Mouse (Mus musculus): Measurements from ENCODE around the gene Ostm1. TPM values are rescaled to one million over a fixed set of nuclear protein-coding genes. Genes with fewer than 3 reads are reported as not detected.

Gene Ostm1
- polyA plus RNA-seq, 1 experiment: 22.5 TPM

DNA sequence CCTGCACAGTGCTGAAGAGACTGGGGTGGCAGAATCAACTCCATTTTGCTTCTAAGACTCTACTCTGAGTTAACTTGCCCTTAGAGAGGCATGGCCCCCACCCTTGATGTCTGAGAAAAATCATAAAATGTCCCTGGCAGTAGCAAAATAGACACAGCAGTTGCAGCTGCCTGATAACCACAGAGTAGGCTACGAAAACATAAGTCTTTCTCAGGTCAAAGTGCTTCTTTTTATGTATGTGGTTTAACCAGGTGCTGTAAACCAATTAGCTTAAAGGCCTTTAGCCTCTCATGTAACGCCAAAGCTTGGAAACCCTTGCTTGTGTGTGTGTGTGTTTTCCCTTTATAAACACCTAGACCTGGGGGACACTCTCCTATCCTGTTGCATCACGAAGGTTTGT, 89.2 kb downstream of the Ostm1 start:
- no peaks in the 10 kb centered on the region for H3K4me1 ChIP-seq (ENCODE audit: control insufficient read depth, insufficient read depth, low read length)
- TF ChIP-seq CTCF (IDR thresholded peaks at IDR 0.05; ENCODE audit: borderline replicate concordance, insufficient read depth, low read length) (no peak), POLR2A (IDR thresholded peaks at IDR 0.05; ENCODE audit: low read depth, low read length) (no peak)
- H3K27ac ChIP-seq (ENCODE audit: insufficient read depth, low read length): no peak overlapping the region
- no peak overlapping the region for H3K4me3 ChIP-seq (ENCODE audit: insufficient read depth, low read length)

- Histone ChIP-seq H3K4me1 (ENCODE audit: control insufficient read depth, insufficient read depth, low read length) (no peaks in the 10 kb centered on the region; the same call in 1 of the 2 replicates), H3K4me3 (ENCODE audit: insufficient read depth, low read length) (no peak overlapping the region), H3K27ac (ENCODE audit: insufficient read depth, low read length) (no peak overlapping the region)
- no peak for TF ChIP-seq POLR2A (IDR thresholded peaks at IDR 0.05; ENCODE audit: low read depth, low read length)
- TF ChIP-seq CTCF (IDR thresholded peaks at IDR 0.05; ENCODE audit: borderline replicate concordance, insufficient read depth, low read length): no peak
These were observed 91.9 kb downstream of the Ostm1 start for GRCm38 (mm10) chr10:42675571-42675970.

DNA sequence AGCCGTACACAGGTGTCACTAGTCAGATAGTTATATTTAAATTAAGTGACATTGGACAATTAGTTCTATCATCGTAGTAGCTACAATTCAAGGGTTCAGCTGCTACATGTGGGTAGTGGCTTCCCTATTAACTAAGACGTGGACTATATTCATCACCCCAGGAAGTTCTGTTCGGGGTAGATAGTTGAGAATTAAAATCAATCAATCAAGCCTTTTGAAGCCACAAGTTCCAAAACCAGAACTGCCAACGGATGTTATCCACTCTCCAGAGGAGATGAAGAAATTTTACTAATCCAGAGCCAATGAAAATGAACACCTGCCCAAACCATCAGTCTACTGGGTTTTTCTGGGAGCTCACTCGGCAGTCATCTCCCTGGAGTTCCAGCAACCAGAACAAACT, 94.7 kb downstream of the Ostm1 start:
- Histone ChIP-seq H3K4me3 (ENCODE audit: insufficient read depth, low read length) (no peak overlapping the region), H3K4me1 (ENCODE audit: control insufficient read depth, insufficient read depth, low read length) (no peaks in the 10 kb centered on the region; the same call in 1 of the 2 replicates), H3K27ac (ENCODE audit: insufficient read depth, low read length) (no peak overlapping the region)
- TF ChIP-seq POLR2A (IDR thresholded peaks at IDR 0.05; ENCODE audit: low read depth, low read length) (no peak), CTCF (IDR thresholded peaks at IDR 0.05; ENCODE audit: borderline replicate concordance, insufficient read depth, low read length) (no peak)

DNA sequence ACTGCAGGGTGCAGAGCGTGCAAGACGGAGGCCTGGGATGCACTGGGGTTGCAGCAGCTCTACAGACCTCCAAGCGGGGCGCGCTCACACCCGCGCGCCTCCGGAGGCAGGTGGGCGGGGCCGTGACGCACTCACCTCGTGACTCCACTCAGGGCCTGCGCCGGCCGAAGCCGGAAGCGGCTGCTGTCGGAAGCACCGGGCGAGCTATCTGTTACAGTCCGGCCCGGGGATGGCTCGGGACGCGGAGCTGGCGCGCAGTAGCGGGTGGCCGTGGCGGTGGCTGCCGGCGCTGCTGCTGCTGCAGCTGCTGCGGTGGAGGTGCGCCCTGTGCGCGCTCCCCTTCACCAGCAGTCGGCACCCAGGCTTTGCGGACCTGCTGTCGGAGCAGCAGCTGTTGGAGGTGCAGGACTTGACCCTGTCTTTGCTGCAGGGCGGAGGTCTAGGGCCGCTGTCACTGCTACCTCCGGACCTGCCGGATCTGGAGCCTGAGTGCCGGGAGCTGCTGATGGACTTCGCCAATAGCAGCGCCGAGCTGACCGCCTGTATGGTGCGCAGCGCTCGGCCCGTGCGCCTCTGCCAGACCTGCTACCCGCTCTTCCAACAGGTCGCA, 95.2 kb downstream of the Ostm1 start:
- H3K4me1 ChIP-seq (ENCODE audit: control insufficient read depth, insufficient read depth, low read length): no peaks in the 10 kb centered on the region; the same call in 1 of the 2 replicates
- no peak overlapping the region for H3K27ac ChIP-seq (ENCODE audit: insufficient read depth, low read length)
- peak overlapping the region; percentile 77 for H3K4me3 ChIP-seq (ENCODE audit: insufficient read depth, low read length)
- no peak for TF ChIP-seq CTCF (IDR thresholded peaks at IDR 0.05; ENCODE audit: borderline replicate concordance, insufficient read depth, low read length)
- peak; percentile 79 for TF ChIP-seq POLR2A (IDR thresholded peaks at IDR 0.05; ENCODE audit: low read depth, low read length)

- Histone ChIP-seq H3K4me3 (ENCODE audit: insufficient read depth, low read length) (peak overlapping the region; percentile 77), H3K27ac (ENCODE audit: insufficient read depth, low read length) (no peak overlapping the region), H3K4me1 (ENCODE audit: control insufficient read depth, insufficient read depth, low read length) (no peaks in the 10 kb centered on the region; the same call in 1 of the 2 replicates)
- no peak for TF ChIP-seq POLR2A (IDR thresholded peaks at IDR 0.05; ENCODE audit: low read depth, low read length)
These were observed 96.0 kb downstream of the Ostm1 start for GRCm38 (mm10) chr10:42679586-42679985.

GRCm38 (mm10) chr10:42680582-42681001, 97.0 kb downstream of the Ostm1 start:
- no peaks in the 10 kb centered on the region; the same call in 1 of the 2 replicates for H3K4me1 ChIP-seq (ENCODE audit: control insufficient read depth, insufficient read depth, low read length)
- H3K27ac ChIP-seq (ENCODE audit: insufficient read depth, low read length): no peak overlapping the region
- no peak for TF ChIP-seq CTCF (IDR thresholded peaks at IDR 0.05; ENCODE audit: borderline replicate concordance, insufficient read depth, low read length)
- no peak for TF ChIP-seq POLR2A (IDR thresholded peaks at IDR 0.05; ENCODE audit: low read depth, low read length)
- no peak overlapping the region; the same call in 1 of the 2 replicates for H3K4me3 ChIP-seq (ENCODE audit: insufficient read depth, low read length)

DNA sequence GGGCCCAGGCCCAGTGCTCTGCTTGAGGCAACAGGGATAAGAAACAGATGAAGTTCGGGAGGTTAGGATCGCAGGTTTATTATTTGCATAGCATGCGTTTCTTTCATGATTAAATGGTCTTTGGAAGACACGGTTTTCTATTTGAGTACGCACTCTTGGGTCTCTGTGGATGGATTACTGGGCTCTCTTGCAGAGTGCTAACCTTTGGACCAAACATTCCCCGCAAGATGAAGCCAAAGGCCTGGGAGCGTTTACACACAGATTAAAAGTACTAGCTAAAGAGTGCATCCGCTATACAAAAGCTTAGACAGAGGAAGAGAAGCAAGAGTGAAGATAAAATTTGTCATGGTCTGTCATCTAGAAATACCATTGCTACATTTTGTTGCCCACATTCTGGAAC, 98.8 kb downstream of the Ostm1 start:
- Histone ChIP-seq H3K4me3 (ENCODE audit: insufficient read depth, low read length) (no peak overlapping the region), H3K27ac (ENCODE audit: insufficient read depth, low read length) (no peak overlapping the region), H3K4me1 (ENCODE audit: control insufficient read depth, insufficient read depth, low read length) (no peaks in the 10 kb centered on the region; the same call in 1 of the 2 replicates)
- TF ChIP-seq POLR2A (IDR thresholded peaks at IDR 0.05; ENCODE audit: low read depth, low read length) (no peak), CTCF (IDR thresholded peaks at IDR 0.05; ENCODE audit: borderline replicate concordance, insufficient read depth, low read length) (no peak)

GRCm38 (mm10) chr10:42687873-42688272, 104.3 kb downstream of the Ostm1 start:
- no peak overlapping the region for H3K27ac ChIP-seq (ENCODE audit: insufficient read depth, low read length)
- H3K4me1 ChIP-seq (ENCODE audit: control insufficient read depth, insufficient read depth, low read length): 0 out of 2 replicates have a peak, but pooled peaks cover 3% of the 10 kb centered on the region
- H3K4me3 ChIP-seq (ENCODE audit: insufficient read depth, low read length): no peak overlapping the region
- TF ChIP-seq CTCF (IDR thresholded peaks at IDR 0.05; ENCODE audit: borderline replicate concordance, insufficient read depth, low read length): no peak
- no peak for TF ChIP-seq POLR2A (IDR thresholded peaks at IDR 0.05; ENCODE audit: low read depth, low read length)

DNA sequence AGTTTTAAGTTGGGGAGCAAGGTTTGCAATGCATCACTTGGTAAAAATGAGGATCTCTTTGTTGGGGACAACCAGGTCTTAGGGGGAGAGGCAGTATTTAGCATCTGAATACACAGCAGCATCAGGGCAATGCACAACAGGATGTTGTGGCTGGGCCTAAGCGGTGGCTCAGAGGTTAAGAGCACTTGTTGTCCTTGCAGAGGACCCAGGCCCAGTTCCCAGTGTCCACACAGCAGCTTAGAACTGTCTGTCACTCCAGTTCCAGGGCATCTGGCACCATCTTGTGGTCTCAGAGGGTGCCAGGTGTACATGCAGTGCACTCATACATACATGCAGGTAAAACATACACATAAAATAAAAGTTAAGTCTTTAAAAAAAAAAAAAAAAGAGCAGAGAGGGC, 106.1 kb downstream of the Ostm1 start:
- TF ChIP-seq POLR2A (IDR thresholded peaks at IDR 0.05; ENCODE audit: low read depth, low read length) (no peak), CTCF (IDR thresholded peaks at IDR 0.05; ENCODE audit: borderline replicate concordance, insufficient read depth, low read length) (no peak)
- H3K4me3 ChIP-seq (ENCODE audit: insufficient read depth, low read length): no peak overlapping the region
- H3K27ac ChIP-seq (ENCODE audit: insufficient read depth, low read length): no peak overlapping the region
- 0 out of 2 replicates have a peak, but pooled peaks cover 3% of the 10 kb centered on the region for H3K4me1 ChIP-seq (ENCODE audit: control insufficient read depth, insufficient read depth, low read length)

DNA sequence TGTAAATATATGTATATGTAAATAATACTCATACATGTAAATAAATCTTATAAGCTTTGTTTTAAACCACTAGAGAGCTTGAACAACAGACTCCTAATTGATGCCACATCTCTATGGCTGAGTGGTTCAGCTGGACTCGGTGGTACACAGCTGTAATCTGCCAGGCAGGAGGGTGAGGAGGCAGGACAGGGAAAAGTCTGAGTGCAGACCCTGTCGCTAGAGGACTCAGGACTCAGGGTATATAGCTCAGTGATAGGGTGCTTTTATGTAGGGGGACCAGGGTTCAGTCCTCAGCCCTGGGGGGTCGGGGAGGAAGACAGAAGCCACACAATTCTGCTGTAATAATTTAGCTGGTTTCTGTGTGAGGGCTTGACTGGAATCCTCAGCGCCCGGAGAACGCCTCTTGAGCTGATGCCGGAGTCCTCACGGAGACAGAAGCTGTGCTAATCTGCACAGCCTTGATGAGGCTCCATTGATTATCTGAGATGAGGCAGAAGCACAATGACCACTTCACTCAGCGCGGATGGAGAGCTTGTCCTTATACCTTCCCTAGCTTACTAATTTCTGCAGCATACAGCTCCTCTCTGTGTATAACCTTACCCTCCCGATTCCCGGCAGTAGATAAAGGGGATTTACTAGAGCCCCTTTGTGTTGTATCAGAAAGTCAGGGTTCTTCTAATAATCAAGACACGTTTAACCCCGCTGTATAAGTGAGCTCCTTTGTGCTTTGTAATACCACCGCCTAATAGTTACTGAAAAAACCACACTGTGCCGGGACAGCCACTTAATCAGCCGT, 106.8 kb downstream of the Ostm1 start:
- 0 out of 2 replicates have a peak, but pooled peaks cover 3% of the 10 kb centered on the region for H3K4me1 ChIP-seq (ENCODE audit: control insufficient read depth, insufficient read depth, low read length)
- H3K4me3 ChIP-seq (ENCODE audit: insufficient read depth, low read length): no peak overlapping the region
- TF ChIP-seq POLR2A (IDR thresholded peaks at IDR 0.05; ENCODE audit: low read depth, low read length) (no peak), CTCF (IDR thresholded peaks at IDR 0.05; ENCODE audit: borderline replicate concordance, insufficient read depth, low read length) (no peak)
- no peak overlapping the region for H3K27ac ChIP-seq (ENCODE audit: insufficient read depth, low read length)

Data from embryonic fibroblast, embryonic 13.5 days (primary cell).